Mouse (Mus musculus) natural killer cell, adult 2 months (primary cell): Measurements from ENCODE around the gene Atg5.

ENCODE experiments used
- DNase-seq, 2 experiments: peaks; one replicate each; pipeline ENCODE4 v3.0.0; 2022; ENCODE audit warnings: low spot score in 2 of 2

The Atg5 gene

GRCm38 (mm10) chr10:44353467-44353866 is 85.3 kb downstream of the Atg5 start:
- DNase-seq, result no peak

- no peak for DNase-seq
Observed at GRCm38 (mm10) chr10:44354393-44354792, 86.2 kb downstream of the Atg5 start.

GRCm38 (mm10) chr10:44355216-44355615 is 87.1 kb downstream of the Atg5 start:
- no peak for DNase-seq

GRCm38 (mm10) chr10:44356625-44357024 is 88.5 kb downstream of the Atg5 start:
- DNase-seq, result no peak

- no peak for DNase-seq
Observed at GRCm38 (mm10) chr10:44357316-44357715, 89.2 kb downstream of the Atg5 start.

- DNase-seq, result no peak
Observed at GRCm38 (mm10) chr10:44358816-44359215, 90.7 kb downstream of the Atg5 start.

GRCm38 (mm10) chr10:44360632-44361031 is 92.5 kb downstream of the Atg5 start:
- DNase-seq, result no peak

GRCm38 (mm10) chr10:44362435-44362834 is 94.3 kb downstream of the Atg5 start:
- no peak for DNase-seq

GRCm38 (mm10) chr10:44362846-44363245 is 94.7 kb downstream of the Atg5 start:
- DNase-seq, result no peak

- no peak for DNase-seq
Observed at GRCm38 (mm10) chr10:44366186-44366585, 98.0 kb downstream of the Atg5 start.

GRCm38 (mm10) chr10:44367043-44367442 is 98.9 kb downstream of the Atg5 start:
- no peak for DNase-seq

- DNase-seq, result no peak
Observed at GRCm38 (mm10) chr10:44368596-44368995, 100.4 kb downstream of the Atg5 start.

GRCm38 (mm10) chr10:44370666-44371065 is 102.5 kb downstream of the Atg5 start:
- no peak for DNase-seq

- no peak for DNase-seq
Observed at GRCm38 (mm10) chr10:44372210-44372609, 104.1 kb downstream of the Atg5 start.

GRCm38 (mm10) chr10:44374678-44375077 is 106.5 kb downstream of the Atg5 start:
- no peak for DNase-seq

- DNase-seq, result no peak
Observed at GRCm38 (mm10) chr10:44375501-44375900, 107.3 kb downstream of the Atg5 start.

GRCm38 (mm10) chr10:44377821-44378220 is 109.7 kb downstream of the Atg5 start:
- DNase-seq, result no peak

- no peak for DNase-seq
Observed at GRCm38 (mm10) chr10:44378403-44378802, 110.2 kb downstream of the Atg5 start.

GRCm38 (mm10) chr10:44380476-44381208 is 112.5 kb downstream of the Atg5 start:
- DNase-seq, result peak; percentile 49 to 74

- DNase-seq, result peak in 1 of 2 experiments; percentile 12
Observed at GRCm38 (mm10) chr10:44381397-44381796, 113.2 kb downstream of the Atg5 start.

GRCm38 (mm10) chr10:44381948-44382347 is 113.8 kb downstream of the Atg5 start:
- no peak for DNase-seq

GRCm38 (mm10) chr10:44383213-44383612 is 115.1 kb downstream of the Atg5 start:
- no peak for DNase-seq

GRCm38 (mm10) chr10:44385227-44385626 is 117.1 kb downstream of the Atg5 start:
- DNase-seq, result no peak

GRCm38 (mm10) chr10:44388706-44389233 is 120.6 kb downstream of the Atg5 start:
- DNase-seq, result no peak
